Mouse (Mus musculus) heart, postnatal 0 days (tissue): ENCODE measurements around the gene Itgb2. TPM values are rescaled to one million over a fixed set of nuclear protein-coding genes. Genes with fewer than 3 reads are reported as not detected.
A peak's percentile ranks its signal among the peaks of the same experiment; 100 is the strongest.

Experiments
- ATAC-seq: fragments of 200-750 bp; cut with Nextera tagmentation; 2 replicates; pipeline ENCODE4 v1.8.0; 2017; ENCODE audit warnings: low read depth, moderate number of reproducible peaks, moderate library complexity; ENCODE audit not compliant: insufficient read depth
- DNase-seq: peaks from one replicate; pipeline ENCODE4 v3.0.0-alpha.2; 2016; ENCODE audit warnings: low spot score
- H3K27ac ChIP-seq: fragments of 300-500 bp; sonication (generic); 2 replicates; pipeline ENCODE4 v1.5.1; 2014; ENCODE audit warnings: low read depth, mild to moderate bottlenecking
- H3K27me3 ChIP-seq: fragments of 300-500 bp; sonication (generic); 2 replicates; pipeline ENCODE4 v1.6.1; 2014; ENCODE audit warnings: low read length, mixed read lengths; ENCODE audit not compliant: control insufficient read depth, insufficient read depth
- H3K36me3 ChIP-seq: fragments of 300-500 bp; sonication (generic); replicated peaks from 2 replicates; pipeline ENCODE4 v1.6.1; 2014; ENCODE audit warnings: low read length, mixed read lengths; ENCODE audit not compliant: control insufficient read depth, insufficient read depth
- H3K4me1 ChIP-seq: fragments of 300-500 bp; sonication (generic); 2 replicates; pipeline ENCODE4 v1.6.1; 2014; ENCODE audit warnings: antibody characterized with exemption; ENCODE audit not compliant: control insufficient read depth, insufficient read depth
- H3K4me2 ChIP-seq: fragments of 300-500 bp; sonication (generic); 2 replicates; pipeline ENCODE4 v1.6.1; 2014; ENCODE audit warnings: low read depth, mild to moderate bottlenecking, low read length, moderate library complexity
- H3K4me3 ChIP-seq: fragments of 300-500 bp; sonication (generic); 2 replicates; pipeline ENCODE4 v1.5.1; 2014; ENCODE audit warnings: low read depth, low read length
- H3K9ac ChIP-seq: fragments of 300-500 bp; sonication (generic); replicated peaks from 2 replicates; pipeline ENCODE4 v1.6.1; 2014; ENCODE audit warnings: low read depth, low read length, mixed read lengths
- H3K9me3 ChIP-seq: fragments of 300-500 bp; sonication (generic); replicated peaks from 2 replicates; pipeline ENCODE4 v1.6.1; 2016; ENCODE audit warnings: low read length; ENCODE audit not compliant: control insufficient read depth
- CTCF ChIP-seq: IDR thresholded peaks from 2 replicates; pipeline ENCODE4 v1.5.1; 2016; ENCODE audit warnings: antibody characterized with exemption, control low read depth, low read depth
- EP300 ChIP-seq: IDR thresholded peaks from 2 replicates; pipeline ENCODE4 v1.6.1; 2016; ENCODE audit warnings: antibody characterized with exemption, low read depth
- WGBS: fragments of 180-500 bp; shearing (Covaris S2); extraction: QIAGEN DNeasy Blood & Tissue Kit; methylation state at CpG from one replicate; pipeline ENCODE4 v1.1.7; 2014; 5-methylcytosine and 5-hydroxymethylcytosine counted together
- polyA plus RNA-seq: library from polyadenylated mRNA; unstranded; fragments of >200 nt; fragmentation: Nextera tagmentation; extraction: Ambion mirVana; gene quantifications from 2 replicates; pipeline ENCODE4 v1.2.1, GENCODE M21; 2015
- total RNA-seq: library from RNA; depleted of rRNA; stranded (reverse); fragments of >200 nt; gene quantifications from 2 replicates; pipeline ENCODE4 v1.2.3, GENCODE M21; 2014; ENCODE audit warnings: low replicate concordance

The Itgb2 gene
- total and polyA plus RNA-seq, 2 experiments from 2014 or later = 0.69 to 1.5 TPM

GRCm38 (mm10) chr10:77502967-77503922 is 26.8 kb upstream of the Itgb2 start:
- TF ChIP-seq CTCF (no peak), EP300 (no peak)
- DNase-seq (no peak), ATAC-seq (no peak)
- no peak overlapping the region for H3K4me3 ChIP-seq
- no peak overlapping the region for H3K9ac ChIP-seq
- no peaks in the 10 kb centered on the region for H3K4me1 ChIP-seq
- peaks cover 61% of the 10 kb centered on the region for H3K36me3 ChIP-seq
- 82% methylated on average over 25 of the region's 25 CpGs for WGBS
- H3K4me2 ChIP-seq = no peak overlapping the region
- no peaks in the 10 kb centered on the region for H3K27me3 ChIP-seq
- H3K9me3 ChIP-seq = no peaks in the 10 kb centered on the region
- H3K27ac ChIP-seq = no peak overlapping the region

- WGBS = 81% methylated on average over 6 of the region's 6 CpGs
- Histone ChIP-seq H3K9me3 (no peaks in the 10 kb centered on the region), H3K36me3 (peaks cover 58% of the 10 kb centered on the region), H3K27ac (no peak overlapping the region), H3K9ac (no peak overlapping the region), H3K4me2 (no peak overlapping the region), H3K4me3 (no peak overlapping the region), H3K27me3 (no peaks in the 10 kb centered on the region), H3K4me1 (no peaks in the 10 kb centered on the region)
- DNase-seq (no peak), ATAC-seq (no peak)
- no peak for TF ChIP-seq CTCF
- TF ChIP-seq EP300 = no peak
Measured at GRCm38 (mm10) chr10:77504143-77504542, 25.9 kb upstream of the Itgb2 start.

- no peak overlapping the region for H3K4me2 ChIP-seq
- no peak overlapping the region for H3K27ac ChIP-seq
- no peak for ATAC-seq
- 59% methylated on average over 5 of the region's 5 CpGs for WGBS
- H3K9me3 ChIP-seq = no peaks in the 10 kb centered on the region
- peaks cover 59% of the 10 kb centered on the region for H3K36me3 ChIP-seq
- no peaks in the 10 kb centered on the region for H3K27me3 ChIP-seq
- H3K4me3 ChIP-seq = no peak overlapping the region
- H3K9ac ChIP-seq = no peak overlapping the region
- TF ChIP-seq CTCF = no peak
- TF ChIP-seq EP300 = no peak
- H3K4me1 ChIP-seq = no peaks in the 10 kb centered on the region
- no peak for DNase-seq
Measured at GRCm38 (mm10) chr10:77506526-77506925, 23.5 kb upstream of the Itgb2 start.

- H3K4me2 ChIP-seq = no peak overlapping the region
- H3K9ac ChIP-seq = no peak overlapping the region
- H3K27ac ChIP-seq = peak overlapping the region; percentile 25
- H3K4me1 ChIP-seq = no peaks in the 10 kb centered on the region
- no peak for DNase-seq
- H3K36me3 ChIP-seq = peaks cover 59% of the 10 kb centered on the region
- no peak overlapping the region for H3K4me3 ChIP-seq
- H3K9me3 ChIP-seq = no peaks in the 10 kb centered on the region
- H3K27me3 ChIP-seq = no peaks in the 10 kb centered on the region
- WGBS = 73% methylated on average over 13 of the region's 13 CpGs
- no peak for TF ChIP-seq CTCF
- TF ChIP-seq EP300 = no peak
- ATAC-seq = no peak
Measured at GRCm38 (mm10) chr10:77506961-77507577, 23.0 kb upstream of the Itgb2 start.

- 71% methylated on average over 4 of the region's 4 CpGs for WGBS
- no peak overlapping the region for H3K27ac ChIP-seq
- no peaks in the 10 kb centered on the region for H3K27me3 ChIP-seq
- H3K4me2 ChIP-seq = no peak overlapping the region
- H3K9me3 ChIP-seq = no peaks in the 10 kb centered on the region
- peaks cover 62% of the 10 kb centered on the region for H3K36me3 ChIP-seq
- ATAC-seq = no peak
- TF ChIP-seq CTCF (no peak), EP300 (no peak)
- H3K9ac ChIP-seq = no peak overlapping the region
- no peaks in the 10 kb centered on the region for H3K4me1 ChIP-seq
- H3K4me3 ChIP-seq = no peak overlapping the region
- DNase-seq = no peak
Measured at GRCm38 (mm10) chr10:77507779-77508178, 22.3 kb upstream of the Itgb2 start.
